Mouse (Mus musculus) midbrain, embryonic 11.5 days (tissue): Measurements from ENCODE around the gene Gm20708. TPM values are rescaled to one million over a fixed set of nuclear protein-coding genes. Genes with fewer than 3 reads are reported as not detected.

Experiments
- ATAC-seq: fragments of 200-750 bp; cut with Nextera tagmentation; 2 replicates; pipeline ENCODE4 v1.8.0; 2017; ENCODE audit warnings: moderate TSS enrichment, moderate library complexity; ENCODE audit not compliant: low FRiP score
- DNase-seq: peaks from one replicate; pipeline ENCODE4 v3.0.0; 2015; ENCODE audit warnings: low spot score; ENCODE audit errors: missing footprints
- H3K27ac ChIP-seq: fragments of 300-500 bp; sonication (generic); 2 replicates; pipeline ENCODE4 v1.5.1; 2014; ENCODE audit warnings: low read depth, low read length
- H3K27me3 ChIP-seq: fragments of 300-500 bp; sonication (generic); 2 replicates; pipeline ENCODE4 v1.6.1; 2014; ENCODE audit warnings: mild to moderate bottlenecking, low read length, moderate library complexity, mixed read lengths; ENCODE audit not compliant: control insufficient read depth, insufficient read depth
- H3K36me3 ChIP-seq: fragments of 300-500 bp; sonication (generic); 2 replicates; pipeline ENCODE4 v1.6.1; 2014; ENCODE audit warnings: mild to moderate bottlenecking, low read length, moderate library complexity, mixed read lengths; ENCODE audit not compliant: control insufficient read depth, insufficient read depth
- H3K4me1 ChIP-seq: fragments of 300-500 bp; sonication (generic); 2 replicates; pipeline ENCODE4 v1.6.1; 2014; ENCODE audit warnings: low read length; ENCODE audit not compliant: control insufficient read depth, insufficient read depth
- H3K4me2 ChIP-seq: fragments of 300-500 bp; sonication (generic); 2 replicates; pipeline ENCODE4 v1.6.1; 2014; ENCODE audit warnings: mild to moderate bottlenecking, moderate library complexity
- H3K4me3 ChIP-seq: fragments of 300-500 bp; sonication (generic); 2 replicates; pipeline ENCODE4 v1.5.1; 2014; ENCODE audit warnings: low read depth, low read length
- H3K9ac ChIP-seq: fragments of 300-500 bp; sonication (generic); 2 replicates; pipeline ENCODE4 v1.6.1; 2014; ENCODE audit warnings: low read length
- H3K9me3 ChIP-seq: fragments of 300-500 bp; sonication (generic); 2 replicates; pipeline ENCODE4 v1.6.1; 2016; ENCODE audit warnings: low read length; ENCODE audit not compliant: control insufficient read depth
- WGBS: fragments of 180-500 bp; shearing (Covaris S2); extraction: QIAGEN DNeasy Blood & Tissue Kit; methylation state at CpG from one replicate; pipeline ENCODE4 v1.1.7; 2014; 5-methylcytosine and 5-hydroxymethylcytosine counted together
- polyA plus RNA-seq: library from polyadenylated mRNA; unstranded; fragments of >200 nt; fragmentation: Nextera tagmentation; extraction: Ambion mirVana; gene quantifications from 2 replicates; pipeline ENCODE4 v1.2.1, GENCODE M21; 2014

The Gm20708 gene
- polyA plus RNA-seq, 1 experiment from 2014 or later = 0.20 TPM

DNA sequence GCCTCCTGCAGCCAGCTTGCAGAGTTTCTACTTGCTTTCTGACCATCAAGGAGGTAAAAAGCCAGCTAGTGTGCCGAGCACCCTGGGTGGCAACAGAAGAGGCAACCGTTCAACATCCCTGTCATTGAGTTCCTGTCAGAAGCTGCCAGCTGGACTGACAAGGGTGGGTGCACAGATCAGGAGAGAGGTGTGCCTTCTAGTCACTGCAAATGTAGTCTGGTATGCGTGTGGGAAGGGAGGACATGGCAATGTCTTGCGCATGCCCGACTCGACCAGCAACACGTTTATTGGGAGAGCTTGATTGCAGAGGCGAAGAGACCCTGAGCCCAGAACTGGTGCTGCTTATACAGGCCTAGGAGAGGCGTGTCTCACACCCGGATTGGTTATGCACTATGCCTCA is 48.0 kb downstream of the Gm20708 start:
- Histone ChIP-seq H3K4me3 (no peak overlapping the region), H3K9ac (no peak overlapping the region), H3K4me1 (no peaks in the 10 kb centered on the region), H3K27me3 (peaks cover 17% of the 10 kb centered on the region), H3K36me3 (peaks cover 37% of the 10 kb centered on the region), H3K9me3 (no peaks in the 10 kb centered on the region), H3K4me2 (no peak overlapping the region), H3K27ac (no peak overlapping the region)
- 97% methylated on average over 10 of the region's 10 CpGs for WGBS
- no peak for ATAC-seq
- no peak for DNase-seq

GRCm38 (mm10) chr11:117858392-117858791 is 48.9 kb downstream of the Gm20708 start:
- Histone ChIP-seq H3K9me3 (no peaks in the 10 kb centered on the region), H3K27ac (no peak overlapping the region), H3K36me3 (peaks cover 29% of the 10 kb centered on the region), H3K4me1 (peaks cover 5% of the 10 kb centered on the region), H3K27me3 (peaks cover 22% of the 10 kb centered on the region), H3K4me2 (no peak overlapping the region), H3K9ac (no peak overlapping the region), H3K4me3 (no peak overlapping the region)
- ATAC-seq (no peak), DNase-seq (no peak)
- 58% methylated on average over 3 of the region's 3 CpGs for WGBS

GRCm38 (mm10) chr11:117860601-117861000 is 51.1 kb downstream of the Gm20708 start, which contains the start of gene Tmem235:
Gene Tmem235, plus strand, starts transcription at chr11:117860752.
- Histone ChIP-seq H3K9ac (no peak within 1 kb of the TSS), H3K27me3 (peaks cover 22% of the 10 kb centered on the region), H3K4me3 (no peak within 1 kb of the TSS), H3K9me3 (no peaks in the 10 kb centered on the region), H3K36me3 (peaks cover 18% of the 10 kb centered on the region), H3K4me2 (0 out of 2 replicates have a peak within 1 kb of the TSS, but pooled peaks have one; percentile 4), H3K4me1 (peaks cover 13% of the 10 kb centered on the region), H3K27ac (no peak within 1 kb of the TSS)
- 4% methylated on average over 23 of the region's 23 CpGs for WGBS
- ATAC-seq (no peak), DNase-seq (no peak)

DNA sequence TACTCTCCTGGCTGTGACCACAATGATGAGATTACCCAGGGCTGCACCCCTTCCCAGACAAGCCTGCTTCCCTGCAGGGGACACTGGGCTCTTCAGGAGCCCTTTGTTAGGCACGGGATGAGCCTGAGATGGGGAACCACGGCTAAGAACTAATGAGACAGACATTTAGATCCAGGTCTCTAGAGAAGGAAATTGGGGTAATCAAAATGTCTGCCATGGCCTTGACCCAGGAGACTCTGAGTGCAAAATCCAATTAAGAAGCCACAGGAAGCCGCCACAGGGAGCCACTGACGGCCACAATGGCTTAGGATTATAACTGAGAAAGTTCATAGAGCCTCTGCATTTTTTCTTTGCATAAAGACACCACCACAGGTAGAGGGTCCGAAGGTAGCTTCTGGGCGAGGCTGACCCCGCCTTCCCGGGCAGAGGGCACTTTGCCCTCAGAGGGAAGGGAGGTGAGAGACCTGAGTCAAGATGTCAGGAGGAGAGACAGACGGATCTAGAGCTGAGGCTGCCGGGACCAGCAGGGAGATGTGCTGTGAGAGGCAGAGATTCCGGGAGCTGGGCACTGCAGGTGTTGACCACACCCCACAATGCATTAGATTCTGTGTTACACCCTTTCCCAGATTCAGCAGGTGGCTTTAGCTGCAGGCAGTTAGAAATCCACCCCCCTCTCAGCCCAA is 53.8 kb downstream of the Gm20708 start:
- 19% methylated on average over 11 of the region's 11 CpGs for WGBS
- no peak overlapping the region for H3K27ac ChIP-seq
- H3K36me3 ChIP-seq = no peaks in the 10 kb centered on the region
- no peaks in the 10 kb centered on the region for H3K9me3 ChIP-seq
- no peak overlapping the region for H3K9ac ChIP-seq
- H3K4me3 ChIP-seq = no peak overlapping the region
- no peak for ATAC-seq
- peaks cover 22% of the 10 kb centered on the region for H3K27me3 ChIP-seq
- no peak overlapping the region for H3K4me2 ChIP-seq
- H3K4me1 ChIP-seq = peaks cover 23% of the 10 kb centered on the region
- no peak for DNase-seq

- Histone ChIP-seq H3K4me1 (peaks cover 23% of the 10 kb centered on the region), H3K4me2 (no peak overlapping the region), H3K9me3 (no peaks in the 10 kb centered on the region), H3K27ac (no peak overlapping the region), H3K4me3 (no peak overlapping the region), H3K36me3 (no peaks in the 10 kb centered on the region), H3K9ac (no peak overlapping the region), H3K27me3 (peaks cover 19% of the 10 kb centered on the region)
- 65% methylated on average over 2 of the region's 2 CpGs for WGBS
- ATAC-seq (no peak), DNase-seq (no peak)
Observed at GRCm38 (mm10) chr11:117864805-117865204, 55.3 kb downstream of the Gm20708 start.

DNA sequence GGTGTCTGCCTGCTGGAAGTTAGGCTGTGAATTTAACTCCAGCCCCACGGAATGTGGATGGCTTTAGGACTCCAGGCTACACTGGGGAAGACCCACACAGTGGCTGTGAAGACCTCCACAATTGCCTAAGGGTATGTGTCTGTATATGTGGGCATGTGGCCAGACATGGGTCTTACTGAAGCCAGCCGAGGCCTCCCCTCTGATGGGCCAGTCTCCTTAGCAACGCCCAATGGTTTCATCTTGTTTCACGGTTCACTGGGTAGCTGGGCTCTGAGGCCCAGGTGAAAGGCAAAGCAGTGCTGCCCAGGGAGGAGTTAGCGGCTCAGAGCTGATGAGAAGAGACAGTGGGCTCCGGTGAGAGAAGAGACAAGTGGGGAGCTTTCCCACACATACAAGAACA is 56.5 kb downstream of the Gm20708 start:
- Histone ChIP-seq H3K9ac (peak overlapping the region; percentile 24; the same call in 1 of the 2 replicates), H3K36me3 (no peaks in the 10 kb centered on the region), H3K27me3 (peaks cover 8% of the 10 kb centered on the region), H3K27ac (peak overlapping the region; percentile 51; the same call in 1 of the 2 replicates), H3K4me3 (no peak overlapping the region), H3K4me2 (0 out of 2 replicates have a peak overlapping the region, but pooled peaks have one; percentile 10), H3K4me1 (peaks cover 25% of the 10 kb centered on the region), H3K9me3 (no peaks in the 10 kb centered on the region)
- 11% methylated on average over 6 of the region's 6 CpGs for WGBS
- DNase-seq (no peak), ATAC-seq (peak; percentile 30; the same call in 1 of the 2 replicates)

DNA sequence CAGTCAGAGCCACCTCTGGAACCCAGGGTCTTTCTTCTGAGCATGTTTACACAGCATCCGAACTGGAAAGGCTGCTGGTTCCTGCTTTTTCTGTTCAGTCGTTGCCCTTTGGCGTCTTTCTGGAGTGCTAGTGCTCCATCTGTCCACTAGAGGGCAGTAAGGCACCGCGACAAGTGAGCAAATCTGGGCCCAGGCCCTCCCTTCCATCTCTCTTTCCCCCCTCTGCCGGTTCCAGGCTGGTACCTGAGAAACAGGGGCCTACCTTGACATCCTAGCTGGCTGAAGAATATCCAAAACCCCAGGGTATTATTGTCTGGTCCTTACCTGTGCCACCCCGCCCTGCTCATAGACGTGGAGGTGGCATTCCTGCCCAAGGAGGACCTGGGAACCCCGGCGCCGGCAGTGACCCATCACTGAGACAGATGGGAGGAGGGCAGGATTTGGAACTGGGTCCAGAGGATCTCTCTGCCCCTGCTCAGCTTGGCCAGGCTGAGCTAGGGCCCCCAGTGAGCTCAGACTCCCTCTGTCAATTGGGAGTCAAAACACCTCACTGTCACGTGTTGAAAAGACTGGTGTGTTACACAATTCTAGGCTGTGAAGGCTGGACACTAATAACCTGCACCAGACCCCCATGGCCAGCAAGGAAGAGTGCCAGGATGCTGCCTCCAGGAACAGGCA is 61.4 kb downstream of the Gm20708 start:
- WGBS = 34% methylated on average over 12 of the region's 12 CpGs
- peak; percentile 96 for DNase-seq
- Histone ChIP-seq H3K9me3 (no peaks in the 10 kb centered on the region), H3K9ac (peak overlapping the region; percentile 36; the same call in 1 of the 2 replicates), H3K27me3 (no peaks in the 10 kb centered on the region), H3K27ac (no peak overlapping the region), H3K4me2 (no peak overlapping the region), H3K36me3 (no peaks in the 10 kb centered on the region), H3K4me3 (no peak overlapping the region), H3K4me1 (peaks cover 18% of the 10 kb centered on the region)
- no peak for ATAC-seq

- 67% methylated on average over 5 of the region's 5 CpGs for WGBS
- no peaks in the 10 kb centered on the region for H3K27me3 ChIP-seq
Observed at GRCm38 (mm10) chr11:117871376-117871775, 61.9 kb downstream of the Gm20708 start.

DNA sequence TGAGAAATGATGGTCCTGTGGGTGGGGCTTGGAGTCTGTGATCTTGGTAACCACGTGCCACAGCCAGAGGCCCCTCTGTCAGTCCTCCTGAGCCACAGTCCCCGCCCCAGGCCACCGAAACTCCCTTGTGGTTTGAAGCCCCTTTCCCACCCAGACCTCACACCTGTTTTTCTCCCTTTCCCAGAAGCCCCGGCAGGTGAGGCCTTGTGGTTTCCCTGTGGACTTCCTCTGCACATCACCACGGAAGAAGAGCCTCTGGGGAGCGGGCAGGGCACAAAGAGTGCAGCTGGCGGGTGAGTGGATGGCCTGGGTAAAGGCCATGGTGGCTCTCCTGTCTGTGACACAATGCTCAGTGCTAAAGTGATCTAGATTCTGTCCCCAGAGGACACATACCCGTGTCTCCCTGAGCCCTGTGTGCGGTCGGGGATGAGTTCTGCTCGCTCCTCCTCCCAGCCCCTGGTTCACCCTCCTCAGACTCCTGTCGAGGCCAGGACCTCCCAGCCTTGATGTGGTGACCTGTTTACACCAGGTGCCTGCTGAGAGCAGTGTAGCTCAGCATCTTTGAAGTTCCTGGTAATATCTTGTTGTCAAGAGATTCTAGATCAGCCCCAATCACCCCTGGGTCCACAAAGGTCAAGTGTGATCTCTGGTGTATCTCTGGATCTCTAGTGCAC is 62.6 kb downstream of the Gm20708 start:
- peaks cover 11% of the 10 kb centered on the region for H3K4me1 ChIP-seq
- H3K4me2 ChIP-seq = no peak overlapping the region; the same call in 1 of the 2 replicates
- H3K27me3 ChIP-seq = no peaks in the 10 kb centered on the region
- 64% methylated on average over 12 of the region's 12 CpGs for WGBS
- H3K9ac ChIP-seq = no peak overlapping the region
- DNase-seq = no peak
- no peak overlapping the region; the same call in 1 of the 2 replicates for H3K27ac ChIP-seq
- no peaks in the 10 kb centered on the region for H3K36me3 ChIP-seq
- no peaks in the 10 kb centered on the region for H3K9me3 ChIP-seq
- ATAC-seq = no peak
- no peak overlapping the region for H3K4me3 ChIP-seq

More at GRCm38 (mm10) chr11:117871376-117871775, 61.9 kb downstream of the Gm20708 start:
- no peaks in the 10 kb centered on the region for H3K36me3 ChIP-seq
- no peak overlapping the region for H3K4me3 ChIP-seq
- DNase-seq (no peak), ATAC-seq (no peak)
- H3K27ac ChIP-seq = no peak overlapping the region
- H3K9ac ChIP-seq = no peak overlapping the region
- no peak overlapping the region for H3K4me2 ChIP-seq
- H3K4me1 ChIP-seq = peaks cover 13% of the 10 kb centered on the region
- no peaks in the 10 kb centered on the region for H3K9me3 ChIP-seq
